Mouse (Mus musculus): ENCODE measurements around the gene Gm21725. TPM values are rescaled to one million over a fixed set of nuclear protein-coding genes. Genes with fewer than 3 reads are reported as not detected.
"Not testable (repeated sequence)": the region's sequence is repeated elsewhere in the genome, so short reads cannot be mapped to it uniquely, and the experiment has no call there.

Gm21725 gene
- polyA plus RNA-seq (2015; fragmentation: Nextera tagmentation; extraction: Ambion mirVana) = not detected in 2 replicates

- WGBS = no CpG with 5 or more reads among the region's 3 CpGs
- H3K4me3 ChIP-seq (replicated peaks); H3K9ac ChIP-seq; ATAC-seq (ENCODE audit: insufficient number of reproducible peaks, low FRiP score, low TSS enrichment, low read depth); H3K9me3 ChIP-seq (replicated peaks); H3K27ac ChIP-seq (replicated peaks); H3K27me3 ChIP-seq; H3K4me1 ChIP-seq; H3K4me2 ChIP-seq (replicated peaks); H3K36me3 ChIP-seq: not testable (repeated sequence)
Observed at GRCm38 (mm10) chrY:13348963-13349362, at the start of gene Gm21725. TSS of gene Gm21725 (minus strand) at chrY:13349063.

Other genes starting within 250 kb of the Gm21725 start
- gene Gm21891, start 215.6 kb downstream of the Gm21725 start, polyA plus RNA-seq (2015; fragmentation: Nextera tagmentation; extraction: Ambion mirVana) = not detected in 2 replicates
- gene Gm21425, start 187.1 kb downstream of the Gm21725 start, polyA plus RNA-seq (2015; fragmentation: Nextera tagmentation; extraction: Ambion mirVana) = not detected in 2 replicates
- not detected in 2 replicates for gene Gm21828, start 125.1 kb downstream of the Gm21725 start, polyA plus RNA-seq (2015; fragmentation: Nextera tagmentation; extraction: Ambion mirVana)
- not detected in 2 replicates for gene Gm21440, start 96.7 kb downstream of the Gm21725 start, polyA plus RNA-seq (2015; fragmentation: Nextera tagmentation; extraction: Ambion mirVana)
- gene Gm21454, start 96.6 kb downstream of the Gm21725 start, polyA plus RNA-seq (2015; fragmentation: Nextera tagmentation; extraction: Ambion mirVana) = not detected in 2 replicates
- gene Gm21866, start 116.5 kb upstream of the Gm21725 start, polyA plus RNA-seq (2015; fragmentation: Nextera tagmentation; extraction: Ambion mirVana) = not detected in 2 replicates
- gene Gm20773, start 145.0 kb upstream of the Gm21725 start, polyA plus RNA-seq (2015; fragmentation: Nextera tagmentation; extraction: Ambion mirVana) = not detected in 2 replicates

Data from embryonic facial prominence, embryonic 15.5 days (tissue).